Mouse (Mus musculus) heart, postnatal 0 days (tissue): ENCODE data around the gene Trak1. TPM values are rescaled to one million over a fixed set of nuclear protein-coding genes. Genes with fewer than 3 reads are reported as not detected.

Source experiments
- ATAC-seq: fragments of 200-750 bp; cut with Nextera tagmentation; 2 replicates; pipeline ENCODE4 v1.8.0; 2017; ENCODE audit warnings: low read depth, moderate number of reproducible peaks, moderate library complexity; ENCODE audit not compliant: insufficient read depth
- DNase-seq: peaks from one replicate; pipeline ENCODE4 v3.0.0-alpha.2; 2016; ENCODE audit warnings: low spot score
- H3K27ac ChIP-seq: fragments of 300-500 bp; sonication (generic); 2 replicates; pipeline ENCODE4 v1.5.1; 2014; ENCODE audit warnings: low read depth, mild to moderate bottlenecking
- H3K27me3 ChIP-seq: fragments of 300-500 bp; sonication (generic); 2 replicates; pipeline ENCODE4 v1.6.1; 2014; ENCODE audit warnings: low read length, mixed read lengths; ENCODE audit not compliant: control insufficient read depth, insufficient read depth
- H3K36me3 ChIP-seq: fragments of 300-500 bp; sonication (generic); replicated peaks from 2 replicates; pipeline ENCODE4 v1.6.1; 2014; ENCODE audit warnings: low read length, mixed read lengths; ENCODE audit not compliant: control insufficient read depth, insufficient read depth
- H3K4me1 ChIP-seq: fragments of 300-500 bp; sonication (generic); 2 replicates; pipeline ENCODE4 v1.6.1; 2014; ENCODE audit warnings: antibody characterized with exemption; ENCODE audit not compliant: control insufficient read depth, insufficient read depth
- H3K4me2 ChIP-seq: fragments of 300-500 bp; sonication (generic); 2 replicates; pipeline ENCODE4 v1.6.1; 2014; ENCODE audit warnings: low read depth, mild to moderate bottlenecking, low read length, moderate library complexity
- H3K4me3 ChIP-seq: fragments of 300-500 bp; sonication (generic); 2 replicates; pipeline ENCODE4 v1.5.1; 2014; ENCODE audit warnings: low read depth, low read length
- H3K9ac ChIP-seq: fragments of 300-500 bp; sonication (generic); replicated peaks from 2 replicates; pipeline ENCODE4 v1.6.1; 2014; ENCODE audit warnings: low read depth, low read length, mixed read lengths
- H3K9me3 ChIP-seq: fragments of 300-500 bp; sonication (generic); replicated peaks from 2 replicates; pipeline ENCODE4 v1.6.1; 2016; ENCODE audit warnings: low read length; ENCODE audit not compliant: control insufficient read depth
- CTCF ChIP-seq: IDR thresholded peaks from 2 replicates; pipeline ENCODE4 v1.5.1; 2016; ENCODE audit warnings: antibody characterized with exemption, control low read depth, low read depth
- EP300 ChIP-seq: IDR thresholded peaks from 2 replicates; pipeline ENCODE4 v1.6.1; 2016; ENCODE audit warnings: antibody characterized with exemption, low read depth
- WGBS: fragments of 180-500 bp; shearing (Covaris S2); extraction: QIAGEN DNeasy Blood & Tissue Kit; methylation state at CpG from one replicate; pipeline ENCODE4 v1.1.7; 2014; 5-methylcytosine and 5-hydroxymethylcytosine counted together
- polyA plus RNA-seq: library from polyadenylated mRNA; unstranded; fragments of >200 nt; fragmentation: Nextera tagmentation; extraction: Ambion mirVana; gene quantifications from 2 replicates; pipeline ENCODE4 v1.2.1, GENCODE M21; 2015
- total RNA-seq: library from RNA; depleted of rRNA; stranded (reverse); fragments of >200 nt; gene quantifications from 2 replicates; pipeline ENCODE4 v1.2.3, GENCODE M21; 2014; ENCODE audit warnings: low replicate concordance

The Trak1 gene
- total and polyA plus RNA-seq, 2 experiments from 2014 or later: 59.3 to 113 TPM

GRCm38 (mm10) chr9:121400608-121401007 is 103.3 kb downstream of the Trak1 start:
- DNase-seq (no peak), ATAC-seq (no peak)
- WGBS: 67% methylated on average over 8 of the region's 8 CpGs
- Histone ChIP-seq H3K4me3 (no peak overlapping the region), H3K27me3 (no peaks in the 10 kb centered on the region), H3K9ac (no peak overlapping the region), H3K36me3 (peaks cover 15% of the 10 kb centered on the region; the same call in 1 of the 2 replicates), H3K4me1 (peaks cover 12% of the 10 kb centered on the region), H3K27ac (no peak overlapping the region), H3K4me2 (no peak overlapping the region), H3K9me3 (no peaks in the 10 kb centered on the region)
- no peak for TF ChIP-seq CTCF
- TF ChIP-seq EP300: no peak

- ATAC-seq (peak; percentile 58), DNase-seq (peak; percentile 32)
- H3K4me2 ChIP-seq: no peak overlapping the region
- TF ChIP-seq EP300: no peak
- no peak for TF ChIP-seq CTCF
- H3K9ac ChIP-seq: no peak overlapping the region
- H3K4me1 ChIP-seq: peaks cover 6% of the 10 kb centered on the region; the same call in 1 of the 2 replicates
- H3K27ac ChIP-seq: no peak overlapping the region
- H3K9me3 ChIP-seq: no peaks in the 10 kb centered on the region
- H3K27me3 ChIP-seq: no peaks in the 10 kb centered on the region
- no peak overlapping the region for H3K4me3 ChIP-seq
- peaks cover 5% of the 10 kb centered on the region; the same call in 1 of the 2 replicates for H3K36me3 ChIP-seq
- WGBS: 43% methylated on average over 16 of the region's 16 CpGs
Observed at GRCm38 (mm10) chr9:121403157-121403671, 105.9 kb downstream of the Trak1 start.

- peaks cover 5% of the 10 kb centered on the region; the same call in 1 of the 2 replicates for H3K36me3 ChIP-seq
- no peaks in the 10 kb centered on the region for H3K9me3 ChIP-seq
- no peak overlapping the region for H3K4me3 ChIP-seq
- ATAC-seq: no peak
- WGBS: 69% methylated on average over 11 of the region's 11 CpGs
- TF ChIP-seq EP300 (no peak), CTCF (no peak)
- H3K9ac ChIP-seq: no peak overlapping the region
- no peak for DNase-seq
- H3K27ac ChIP-seq: no peak overlapping the region
- H3K4me1 ChIP-seq: 0 out of 2 replicates have a peak, but pooled peaks cover 5% of the 10 kb centered on the region
- no peak overlapping the region for H3K4me2 ChIP-seq
- no peaks in the 10 kb centered on the region for H3K27me3 ChIP-seq
Observed at GRCm38 (mm10) chr9:121403699-121404098, 106.4 kb downstream of the Trak1 start.

- TF ChIP-seq CTCF (no peak), EP300 (no peak)
- 92% methylated on average over 8 of the region's 8 CpGs for WGBS
- ATAC-seq (no peak), DNase-seq (no peak)
- Histone ChIP-seq H3K36me3 (peaks cover 1% of the 10 kb centered on the region; the same call in 1 of the 2 replicates), H3K4me3 (no peak overlapping the region), H3K4me2 (no peak overlapping the region), H3K4me1 (no peaks in the 10 kb centered on the region), H3K27me3 (no peaks in the 10 kb centered on the region), H3K9ac (no peak overlapping the region), H3K27ac (no peak overlapping the region), H3K9me3 (no peaks in the 10 kb centered on the region)
Observed at GRCm38 (mm10) chr9:121405088-121405681, 107.9 kb downstream of the Trak1 start.

- no peaks in the 10 kb centered on the region for H3K4me1 ChIP-seq
- H3K9ac ChIP-seq: no peak overlapping the region
- no peaks in the 10 kb centered on the region for H3K9me3 ChIP-seq
- H3K4me3 ChIP-seq: no peak overlapping the region
- no peak for ATAC-seq
- 90% methylated on average over 4 of the region's 4 CpGs for WGBS
- no peak for DNase-seq
- no peak overlapping the region for H3K27ac ChIP-seq
- no peaks in the 10 kb centered on the region; the same call in 1 of the 2 replicates for H3K36me3 ChIP-seq
- TF ChIP-seq CTCF (no peak), EP300 (no peak)
- no peak overlapping the region for H3K4me2 ChIP-seq
- no peaks in the 10 kb centered on the region for H3K27me3 ChIP-seq
Observed at GRCm38 (mm10) chr9:121405792-121406191, 108.5 kb downstream of the Trak1 start.

GRCm38 (mm10) chr9:121414237-121414636 is 116.9 kb downstream of the Trak1 start:
- H3K4me1 ChIP-seq: peaks cover 8% of the 10 kb centered on the region
- 69% methylated on average over 12 of the region's 12 CpGs for WGBS
- no peaks in the 10 kb centered on the region for H3K9me3 ChIP-seq
- no peak overlapping the region for H3K27ac ChIP-seq
- H3K4me3 ChIP-seq: no peak overlapping the region
- H3K27me3 ChIP-seq: no peaks in the 10 kb centered on the region
- TF ChIP-seq EP300 (no peak), CTCF (no peak)
- ATAC-seq (no peak), DNase-seq (no peak)
- peaks cover 7% of the 10 kb centered on the region; the same call in 1 of the 2 replicates for H3K36me3 ChIP-seq
- H3K9ac ChIP-seq: no peak overlapping the region
- H3K4me2 ChIP-seq: no peak overlapping the region
